Mouse (Mus musculus) limb, embryonic 14.5 days (tissue): ENCODE data around the gene Rabep1. TPM values are rescaled to one million over a fixed set of nuclear protein-coding genes. Genes with fewer than 3 reads are reported as not detected.

ENCODE experiments used
- ATAC-seq: fragments of 200-750 bp; cut with Nextera tagmentation; 2 replicates; pipeline ENCODE4 v1.8.0; 2017; ENCODE audit warnings: low read depth, moderate number of reproducible peaks, moderate TSS enrichment; ENCODE audit not compliant: low FRiP score
- DNase-seq: peaks from one replicate; pipeline ENCODE4 v3.0.0-alpha.2; 2015; ENCODE audit warnings: low spot score
- H3K27ac ChIP-seq: fragments of 300-500 bp; sonication (generic); replicated peaks from 2 replicates; pipeline ENCODE4 v1.5.1; 2014; ENCODE audit warnings: low read depth, mild to moderate bottlenecking, low read length, moderate library complexity, mixed read lengths
- H3K27me3 ChIP-seq: fragments of 300-500 bp; sonication (generic); 2 replicates; pipeline ENCODE4 v1.6.1; 2014; ENCODE audit warnings: low read length, mixed read lengths; ENCODE audit not compliant: control insufficient read depth, insufficient read depth
- H3K36me3 ChIP-seq: fragments of 300-500 bp; sonication (generic); 2 replicates; pipeline ENCODE4 v1.6.1; 2014; ENCODE audit warnings: mild to moderate bottlenecking, low read length, moderate library complexity, mixed read lengths; ENCODE audit not compliant: control insufficient read depth, insufficient read depth
- H3K4me1 ChIP-seq: fragments of 300-500 bp; sonication (generic); 2 replicates; pipeline ENCODE4 v1.6.1; 2014; ENCODE audit warnings: antibody characterized with exemption, low read length, mixed read lengths; ENCODE audit not compliant: control insufficient read depth, insufficient read depth
- H3K4me2 ChIP-seq: fragments of 300-500 bp; sonication (generic); replicated peaks from 2 replicates; pipeline ENCODE4 v1.6.1; 2014; ENCODE audit warnings: low read depth, mild to moderate bottlenecking, low read length, moderate library complexity; ENCODE audit not compliant: severe bottlenecking
- H3K4me3 ChIP-seq: fragments of 300-500 bp; sonication (generic); replicated peaks from 2 replicates; pipeline ENCODE4 v1.5.1; 2014; ENCODE audit warnings: low read length
- H3K9ac ChIP-seq: fragments of 300-500 bp; sonication (generic); 2 replicates; pipeline ENCODE4 v1.6.1; 2014; ENCODE audit warnings: mild to moderate bottlenecking, low read depth, low read length, moderate library complexity; ENCODE audit not compliant: severe bottlenecking
- H3K9me3 ChIP-seq: fragments of 300-500 bp; sonication (generic); 2 replicates; pipeline ENCODE4 v1.6.1; 2016; ENCODE audit warnings: low read length; ENCODE audit not compliant: control insufficient read depth
- POLR2A ChIP-seq: fragments of 200-500 bp; IDR thresholded peaks from 2 replicates; pipeline ENCODE4 v1.8.0; 2012; ENCODE audit warnings: inconsistent platforms, mild to moderate bottlenecking, moderate library complexity, borderline replicate concordance; ENCODE audit not compliant: insufficient read depth, insufficient read length; ENCODE audit errors: extremely low read depth
- WGBS: fragments of 180-500 bp; shearing (Covaris S2); extraction: QIAGEN DNeasy Blood & Tissue Kit; methylation state at CpG from one replicate; pipeline ENCODE4 v1.1.7; 2014; 5-methylcytosine and 5-hydroxymethylcytosine counted together
- polyA plus RNA-seq, 2 experiments: library from polyadenylated mRNA; depleted of rRNA in 1 of 2; stranded (reverse) in 1 of 2; unstranded in 1 of 2; fragments of >200 nt; fragmentation: Nextera tagmentation in 1 of 2; extraction: Ambion mirVana in 1 of 2; gene quantifications; 2 replicates each; pipeline versions ENCODE4 v1.2.1 to v1.2.3; 2012 to 2014

The Rabep1 gene
- polyA plus RNA-seq, 2 experiments = 11.0 to 29.5 TPM

- Histone ChIP-seq H3K4me3 (no peak overlapping the region), H3K27me3 (no peaks in the 10 kb centered on the region), H3K27ac (no peak overlapping the region), H3K4me1 (no peaks in the 10 kb centered on the region), H3K9ac (no peak overlapping the region), H3K36me3 (peaks cover 45% of the 10 kb centered on the region), H3K4me2 (no peak overlapping the region), H3K9me3 (no peaks in the 10 kb centered on the region)
- WGBS = 91% methylated on average over 2 of the region's 2 CpGs
- ATAC-seq = no peak
- DNase-seq = no peak
- no peak for TF ChIP-seq POLR2A
Observed at GRCm38 (mm10) chr11:70917896-70918295, 73.3 kb downstream of the Rabep1 start.

- DNase-seq = no peak
- Histone ChIP-seq H3K9me3 (no peaks in the 10 kb centered on the region), H3K36me3 (peaks cover 55% of the 10 kb centered on the region), H3K27me3 (no peaks in the 10 kb centered on the region), H3K4me2 (no peak overlapping the region), H3K4me1 (no peaks in the 10 kb centered on the region), H3K4me3 (no peak overlapping the region), H3K27ac (no peak overlapping the region), H3K9ac (no peak overlapping the region)
- TF ChIP-seq POLR2A = no peak
- WGBS = 83% methylated on average over 4 of the region's 4 CpGs
- no peak for ATAC-seq
Observed at GRCm38 (mm10) chr11:70919524-70919923, 74.9 kb downstream of the Rabep1 start.

- Histone ChIP-seq H3K4me2 (no peak overlapping the region), H3K4me3 (no peak overlapping the region), H3K9ac (no peak overlapping the region), H3K9me3 (no peaks in the 10 kb centered on the region), H3K27me3 (no peaks in the 10 kb centered on the region), H3K36me3 (peaks cover 46% of the 10 kb centered on the region), H3K27ac (no peak overlapping the region), H3K4me1 (no peaks in the 10 kb centered on the region)
- TF ChIP-seq POLR2A = no peak
- ATAC-seq = no peak
- DNase-seq = no peak
- 90% methylated on average over 5 of the region's 5 CpGs for WGBS
Observed at GRCm38 (mm10) chr11:70931461-70931860, 86.9 kb downstream of the Rabep1 start.

- Histone ChIP-seq H3K27ac (no peak overlapping the region), H3K4me1 (no peaks in the 10 kb centered on the region), H3K9me3 (no peaks in the 10 kb centered on the region), H3K4me3 (no peak overlapping the region), H3K27me3 (no peaks in the 10 kb centered on the region), H3K36me3 (peaks cover 56% of the 10 kb centered on the region), H3K4me2 (no peak overlapping the region), H3K9ac (no peak overlapping the region)
- DNase-seq = no peak
- no peak for TF ChIP-seq POLR2A
- 94% methylated on average over 7 of the region's 7 CpGs for WGBS
- no peak for ATAC-seq
Observed at GRCm38 (mm10) chr11:70935316-70935715, 90.7 kb downstream of the Rabep1 start.

- no peak overlapping the region for H3K9ac ChIP-seq
- H3K36me3 ChIP-seq = peaks cover 89% of the 10 kb centered on the region
- no peak for TF ChIP-seq POLR2A
- H3K4me2 ChIP-seq = no peak overlapping the region
- H3K4me1 ChIP-seq = no peaks in the 10 kb centered on the region
- WGBS = 92% methylated on average over 1 of the region's 1 CpGs
- H3K27ac ChIP-seq = no peak overlapping the region
- no peaks in the 10 kb centered on the region for H3K27me3 ChIP-seq
- DNase-seq (no peak), ATAC-seq (no peak)
- H3K9me3 ChIP-seq = no peaks in the 10 kb centered on the region
- no peak overlapping the region for H3K4me3 ChIP-seq
Observed at GRCm38 (mm10) chr11:70942596-70942995, 98.0 kb downstream of the Rabep1 start.

GRCm38 (mm10) chr11:70943651-70944050, 99.1 kb downstream of the Rabep1 start:
- no peak for TF ChIP-seq POLR2A
- Histone ChIP-seq H3K9me3 (no peaks in the 10 kb centered on the region), H3K4me3 (no peak overlapping the region), H3K4me2 (no peak overlapping the region), H3K4me1 (no peaks in the 10 kb centered on the region), H3K9ac (no peak overlapping the region), H3K27ac (no peak overlapping the region), H3K36me3 (peaks cover 91% of the 10 kb centered on the region), H3K27me3 (no peaks in the 10 kb centered on the region)
- no peak for DNase-seq
- ATAC-seq = no peak
- WGBS = 94% methylated on average over 7 of the region's 7 CpGs
